Mouse (Mus musculus) MEL (cell line): ENCODE measurements around the gene Ppm1m.

Source experiments
- GABPA ChIP-seq: IDR thresholded peaks from 2 replicates; pipeline ENCODE4 v1.6.1; 2012; ENCODE audit warnings: low read depth, mild to moderate bottlenecking, inconsistent platforms, low read length, improper control_type of control experiment, moderate library complexity
- MAZ ChIP-seq: IDR thresholded peaks from 2 replicates; pipeline ENCODE4 v1.6.1; 2012; ENCODE audit warnings: low read depth, mild to moderate bottlenecking, inconsistent platforms, low read length, improper control_type of control experiment
- ZNF384 ChIP-seq: IDR thresholded peaks from 2 replicates; pipeline ENCODE4 v1.6.1; 2012; ENCODE audit warnings: low read depth, mild to moderate bottlenecking, inconsistent platforms, low read length, improper control_type of control experiment

GRCm38 (mm10) chr9:106167241-106167640 is 32.3 kb downstream of the Ppm1m start:
- TF ChIP-seq ZNF384 (no peak), GABPA (no peak), MAZ (no peak)
